Mouse (Mus musculus) spleen, adult 2 months (tissue): ENCODE data around the gene Parp14. TPM values are rescaled to one million over a fixed set of nuclear protein-coding genes. Genes with fewer than 3 reads are reported as not detected.

Experiments
- DNase-seq, 2 experiments: peaks; one replicate each; pipeline versions ENCODE4 v3.0.0 to v3.0.0-alpha.2; 2012 to 2021; ENCODE audit warnings: low spot score in 2 of 2, low read depth in 1 of 2
- H3K27ac ChIP-seq: fragments of 200-500 bp; 2 replicates; pipeline ENCODE4 v1.5.1; 2012; ENCODE audit warnings: low read length, inconsistent platforms; ENCODE audit not compliant: insufficient read depth
- H3K27me3 ChIP-seq: fragments of 200-500 bp; 2 replicates; pipeline ENCODE4 v1.6.1; 2012; ENCODE audit warnings: mild to moderate bottlenecking, moderate library complexity, low read length, inconsistent platforms; ENCODE audit not compliant: control insufficient read depth, insufficient read depth
- H3K36me3 ChIP-seq: fragments of 200-500 bp; 2 replicates; pipeline ENCODE4 v1.6.1; 2012; ENCODE audit warnings: mild to moderate bottlenecking, low read length, inconsistent platforms; ENCODE audit not compliant: control insufficient read depth, insufficient read depth
- H3K4me1 ChIP-seq: fragments of 200-500 bp; 2 replicates; pipeline ENCODE4 v1.6.1; 2011; ENCODE audit warnings: inconsistent platforms; ENCODE audit not compliant: control insufficient read depth, insufficient read depth, insufficient read length
- H3K4me3 ChIP-seq: fragments of 200-500 bp; 2 replicates; pipeline ENCODE4 v1.5.1; 2011; ENCODE audit warnings: mild to moderate bottlenecking, inconsistent platforms; ENCODE audit not compliant: insufficient read depth, insufficient read length; ENCODE audit errors: extremely low read depth
- CTCF ChIP-seq: fragments of 200-500 bp; IDR thresholded peaks from 2 replicates; pipeline ENCODE4 v1.5.1; 2011; ENCODE audit warnings: mild to moderate bottlenecking, inconsistent platforms; ENCODE audit not compliant: insufficient read depth, insufficient read length, insufficient replicate concordance; ENCODE audit errors: extremely low read depth
- POLR2A ChIP-seq: fragments of 200-500 bp; IDR thresholded peaks from 2 replicates; pipeline ENCODE4 v1.6.1; 2011; ENCODE audit warnings: low read depth, low read length, inconsistent platforms
- WGBS: fragments of 180-500 bp; shearing (Covaris S2); methylation state at CpG from one replicate; pipeline ENCODE4 v1.1.7; 2018; 5-methylcytosine and 5-hydroxymethylcytosine counted together
- polyA plus RNA-seq: library from polyadenylated mRNA; depleted of rRNA; stranded (reverse); fragments of >200 nt; gene quantifications from 2 replicates; pipeline ENCODE4 v1.2.3, GENCODE M21; 2012; rRNA removed

Gene Parp14
- polyA plus RNA-seq, result 8.0 and 8.1 TPM in 2 replicates

GRCm38 (mm10) chr16:35871048-35871851 lies at the start of gene Parp14:
TSS of gene Parp14 (minus strand) at chr16:35871544.
- WGBS, result under 1% methylated on average over 38 of the region's 38 CpGs
- peak within 1 kb of the TSS; percentile 79 for H3K4me3 ChIP-seq
- peaks cover 4% of the 10 kb centered on the region; the same call in 1 of the 2 replicates for H3K36me3 ChIP-seq
- TF ChIP-seq CTCF (no peak), POLR2A (peak; percentile 34; the same call in 1 of the 2 replicates)
- peak within 1 kb of the TSS; percentile 82 for H3K27ac ChIP-seq
- H3K27me3 ChIP-seq, result no peaks in the 10 kb centered on the region
- peaks cover 7% of the 10 kb centered on the region; the same call in 1 of the 2 replicates for H3K4me1 ChIP-seq
- DNase-seq, result peak; percentile 28 to 43

- H3K4me1 ChIP-seq, result peaks cover 4% of the 10 kb centered on the region; the same call in 1 of the 2 replicates
- no peaks in the 10 kb centered on the region for H3K36me3 ChIP-seq
- H3K27me3 ChIP-seq, result no peaks in the 10 kb centered on the region
- H3K27ac ChIP-seq, result peak overlapping the region; percentile 92
- 5% methylated on average over 6 of the region's 6 CpGs for WGBS
- TF ChIP-seq CTCF (no peak), POLR2A (no peak)
- peak in 1 of 2 experiments; percentile 26 for DNase-seq
- peak overlapping the region; percentile 39 for H3K4me3 ChIP-seq
Observed at GRCm38 (mm10) chr16:35918721-35919543, 47.6 kb upstream of the Parp14 start.

GRCm38 (mm10) chr16:35914301-35914700 lies 43.0 kb upstream of the Parp14 start:
- no peak overlapping the region for H3K27ac ChIP-seq
- no peak for DNase-seq
- no peaks in the 10 kb centered on the region for H3K36me3 ChIP-seq
- H3K4me1 ChIP-seq, result peaks cover 4% of the 10 kb centered on the region; the same call in 1 of the 2 replicates
- H3K27me3 ChIP-seq, result no peaks in the 10 kb centered on the region
- WGBS, result 82% methylated on average over 5 of the region's 5 CpGs
- no peak overlapping the region for H3K4me3 ChIP-seq
- no peak for TF ChIP-seq CTCF
- TF ChIP-seq POLR2A, result no peak

- Histone ChIP-seq H3K27ac (no peak overlapping the region), H3K36me3 (no peaks in the 10 kb centered on the region), H3K27me3 (no peaks in the 10 kb centered on the region), H3K4me1 (peaks cover 1% of the 10 kb centered on the region; the same call in 1 of the 2 replicates), H3K4me3 (no peak overlapping the region)
- 79% methylated on average over 1 of the region's 1 CpGs for WGBS
- no peak for TF ChIP-seq CTCF
- TF ChIP-seq POLR2A, result no peak
- DNase-seq, result no peak
Observed at GRCm38 (mm10) chr16:35913526-35913925, 42.2 kb upstream of the Parp14 start.

GRCm38 (mm10) chr16:35911449-35911848 lies 40.1 kb upstream of the Parp14 start:
- Histone ChIP-seq H3K36me3 (no peaks in the 10 kb centered on the region), H3K4me1 (no peaks in the 10 kb centered on the region; the same call in 1 of the 2 replicates), H3K27me3 (no peaks in the 10 kb centered on the region), H3K27ac (no peak overlapping the region), H3K4me3 (no peak overlapping the region)
- DNase-seq, result no peak
- no peak for TF ChIP-seq CTCF
- no peak for TF ChIP-seq POLR2A
- 83% methylated on average over 3 of the region's 3 CpGs for WGBS

- no peaks in the 10 kb centered on the region for H3K36me3 ChIP-seq
- TF ChIP-seq CTCF (no peak), POLR2A (no peak)
- 64% methylated on average over 4 of the region's 4 CpGs for WGBS
- H3K27me3 ChIP-seq, result no peaks in the 10 kb centered on the region
- no peak for DNase-seq
- H3K4me3 ChIP-seq, result no peak overlapping the region
- H3K27ac ChIP-seq, result 0 out of 2 replicates have a peak overlapping the region, but pooled peaks have one; percentile 1
- peaks cover 2% of the 10 kb centered on the region; the same call in 1 of the 2 replicates for H3K4me1 ChIP-seq
Observed at GRCm38 (mm10) chr16:35907432-35908201, 36.3 kb upstream of the Parp14 start.
